Mouse (Mus musculus): ENCODE data around the gene Plxnb1. TPM values are rescaled to one million over a fixed set of nuclear protein-coding genes. Genes with fewer than 3 reads are reported as not detected.
A peak's percentile ranks its signal among the peaks of the same experiment; 100 is the strongest.

Gene Plxnb1
- total RNA-seq (2017) = 0.14 TPM in 1 of 2 replicates, not detected in the other

DNA sequence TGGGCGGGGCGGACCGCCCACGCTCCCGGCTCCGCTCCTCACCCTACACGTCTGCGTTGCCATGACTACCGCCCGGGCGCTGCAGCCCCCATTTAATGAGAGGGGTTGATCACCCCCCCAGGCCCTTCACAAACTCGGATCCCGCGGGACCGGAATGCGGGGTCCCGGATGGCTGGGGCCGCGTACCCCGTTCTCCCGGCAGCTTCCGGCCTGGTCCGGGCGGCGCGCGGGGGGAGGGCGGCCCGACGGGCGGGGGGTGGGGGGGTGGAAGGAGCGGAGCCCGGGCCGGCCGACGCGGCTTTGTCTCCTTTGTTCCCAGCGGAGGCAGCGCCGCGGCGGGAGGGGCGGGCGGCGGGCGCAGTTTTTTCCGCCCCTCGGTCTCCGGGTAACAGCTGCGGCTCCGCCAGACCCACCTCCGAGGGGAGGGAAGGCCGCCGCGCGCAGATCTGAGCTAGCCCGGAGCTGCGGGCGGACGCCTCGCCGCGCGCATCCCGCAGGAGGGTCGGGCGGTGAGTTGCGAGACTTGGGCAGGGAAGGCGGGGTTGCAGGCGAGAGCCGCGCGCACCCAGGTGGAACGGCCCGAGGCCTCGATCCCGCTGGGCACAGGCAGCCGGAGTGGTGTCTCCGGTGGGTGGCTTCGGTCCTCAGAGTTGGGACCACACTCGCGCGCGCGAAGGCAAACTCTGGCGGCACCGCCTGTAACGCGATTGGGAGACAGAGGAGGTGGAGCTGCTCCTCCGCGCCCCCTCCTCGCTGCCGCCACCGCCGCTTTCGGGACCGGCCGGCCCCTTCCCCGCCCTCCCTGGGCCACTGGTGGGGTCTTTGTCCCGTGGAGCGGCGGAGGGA is at the start of gene Plxnb1:
TSS of gene Plxnb1 (plus strand) at position 253 of the 846 bp plus-strand sequence.
- ATAC-seq (replicated peaks; ENCODE audit: low read depth, poor library complexity, severe bottlenecking) = peak; percentile 51

DNA sequence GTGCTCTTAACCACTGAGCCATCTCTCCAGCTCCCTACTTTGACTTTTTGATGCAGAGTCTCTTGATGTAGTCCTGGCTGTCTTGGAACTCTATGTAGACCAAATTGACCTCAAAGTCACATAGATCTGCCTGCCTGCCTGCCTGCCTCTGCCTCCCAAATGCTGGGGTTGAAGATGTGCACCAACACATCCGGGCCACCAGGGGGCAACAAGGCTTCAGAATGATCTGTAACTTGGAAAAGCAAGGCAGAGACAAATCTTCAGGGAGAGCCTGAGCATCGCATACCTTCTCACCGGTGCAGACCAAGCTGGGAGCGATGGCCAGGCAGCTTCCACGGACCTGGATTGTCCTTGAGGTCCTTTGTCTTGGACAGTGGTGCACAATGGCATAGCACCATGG is 48.9 kb upstream of the Plxnb1 start:
- ATAC-seq (replicated peaks; ENCODE audit: low read depth, poor library complexity, severe bottlenecking) = peak; percentile 98

DNA sequence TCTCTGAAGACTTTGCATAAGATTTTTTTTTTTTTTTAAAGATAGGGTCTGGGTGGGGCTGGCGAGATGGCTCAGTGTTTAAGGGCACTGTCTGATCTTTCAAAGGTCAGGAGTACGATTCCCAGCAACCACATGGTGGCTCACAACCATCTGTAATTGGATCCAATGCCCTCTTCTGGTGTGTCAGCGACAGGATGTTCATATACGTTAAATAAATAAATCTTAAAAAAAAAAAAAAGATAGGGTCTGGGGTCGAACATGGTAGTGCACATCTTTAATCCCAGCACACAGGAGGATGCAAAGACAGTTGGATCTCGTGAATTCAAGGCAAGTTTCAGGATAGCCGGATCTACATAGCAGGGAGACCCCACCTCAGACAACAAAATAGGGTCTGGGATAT is 45.9 kb upstream of the Plxnb1 start:
- ATAC-seq (replicated peaks; ENCODE audit: low read depth, poor library complexity, severe bottlenecking) = no peak

DNA sequence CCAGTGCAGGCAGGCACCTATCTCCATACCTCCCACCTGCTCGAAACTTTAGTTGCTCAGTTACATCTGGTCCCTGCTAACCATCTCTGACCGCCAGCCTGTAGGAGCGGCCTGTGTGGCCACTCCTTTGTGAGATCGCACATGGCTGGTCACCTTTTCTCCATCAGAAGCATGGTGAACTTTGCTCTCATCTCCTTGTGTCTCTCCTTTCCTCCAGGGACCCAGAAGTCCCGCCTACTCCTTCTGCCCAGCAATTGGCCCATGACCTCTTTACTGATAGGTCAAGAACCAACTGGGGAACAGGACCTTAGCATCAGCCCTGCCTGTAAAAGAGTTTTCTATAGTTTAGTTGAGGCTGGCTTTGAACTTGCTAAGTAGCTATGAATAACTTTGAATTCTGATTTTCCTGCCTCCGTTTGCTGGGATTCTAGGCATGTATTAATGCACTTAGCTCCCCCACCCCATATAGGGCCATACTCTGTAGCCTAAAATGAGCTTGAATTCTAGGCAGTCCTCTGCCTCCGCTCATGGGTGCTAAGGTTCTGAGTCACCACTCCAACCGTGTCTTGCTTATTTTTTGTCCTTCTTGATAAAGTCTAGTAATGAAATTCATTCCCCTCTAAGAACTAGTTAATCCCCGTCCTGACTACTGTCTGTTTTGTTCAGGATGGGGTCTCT is 45.1 kb upstream of the Plxnb1 start:
- no peak for ATAC-seq (replicated peaks; ENCODE audit: low read depth, poor library complexity, severe bottlenecking)

DNA sequence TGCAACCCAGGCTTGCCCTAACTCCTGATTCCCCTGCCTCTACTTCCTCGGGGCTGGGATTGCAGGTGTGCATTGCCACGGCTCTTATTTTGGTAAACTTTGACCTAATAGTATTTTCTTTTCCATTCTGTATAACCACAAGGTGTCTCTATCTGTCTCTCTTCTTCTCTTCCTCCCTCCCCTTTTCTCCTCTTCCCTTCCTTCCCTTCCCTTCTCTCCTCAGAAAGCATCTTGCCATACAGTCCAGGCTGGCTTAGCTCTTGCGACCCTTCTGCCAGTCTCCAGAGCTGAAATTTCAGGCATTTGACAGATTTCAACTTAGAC is 44.6 kb upstream of the Plxnb1 start:
- no peak for ATAC-seq (replicated peaks; ENCODE audit: low read depth, poor library complexity, severe bottlenecking)

DNA sequence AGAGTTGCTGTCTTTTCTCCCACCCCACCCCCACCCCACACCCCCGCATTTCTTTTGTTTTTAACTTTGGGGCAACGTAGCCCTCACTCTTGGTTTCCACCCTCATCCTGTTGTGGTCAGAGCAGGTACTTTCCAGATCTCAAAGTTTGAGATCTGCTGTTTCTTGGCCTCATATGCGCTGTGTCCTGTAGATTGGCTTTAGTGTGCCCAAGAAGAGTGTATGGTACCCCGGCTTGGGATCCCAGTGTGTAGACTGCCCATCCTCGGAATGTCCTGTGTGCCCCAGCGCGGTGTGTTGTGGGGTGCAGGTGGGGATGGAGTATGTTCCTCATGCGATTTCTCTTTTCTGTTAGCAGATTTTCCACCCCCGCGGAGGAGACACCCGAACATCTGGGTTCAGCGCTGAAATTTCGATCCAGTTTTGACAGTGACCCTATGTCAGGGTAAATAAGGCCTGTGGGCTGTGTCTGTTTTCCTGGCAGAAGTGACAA is 44.1 kb upstream of the Plxnb1 start:
- no peak for ATAC-seq (replicated peaks; ENCODE audit: low read depth, poor library complexity, severe bottlenecking)

DNA sequence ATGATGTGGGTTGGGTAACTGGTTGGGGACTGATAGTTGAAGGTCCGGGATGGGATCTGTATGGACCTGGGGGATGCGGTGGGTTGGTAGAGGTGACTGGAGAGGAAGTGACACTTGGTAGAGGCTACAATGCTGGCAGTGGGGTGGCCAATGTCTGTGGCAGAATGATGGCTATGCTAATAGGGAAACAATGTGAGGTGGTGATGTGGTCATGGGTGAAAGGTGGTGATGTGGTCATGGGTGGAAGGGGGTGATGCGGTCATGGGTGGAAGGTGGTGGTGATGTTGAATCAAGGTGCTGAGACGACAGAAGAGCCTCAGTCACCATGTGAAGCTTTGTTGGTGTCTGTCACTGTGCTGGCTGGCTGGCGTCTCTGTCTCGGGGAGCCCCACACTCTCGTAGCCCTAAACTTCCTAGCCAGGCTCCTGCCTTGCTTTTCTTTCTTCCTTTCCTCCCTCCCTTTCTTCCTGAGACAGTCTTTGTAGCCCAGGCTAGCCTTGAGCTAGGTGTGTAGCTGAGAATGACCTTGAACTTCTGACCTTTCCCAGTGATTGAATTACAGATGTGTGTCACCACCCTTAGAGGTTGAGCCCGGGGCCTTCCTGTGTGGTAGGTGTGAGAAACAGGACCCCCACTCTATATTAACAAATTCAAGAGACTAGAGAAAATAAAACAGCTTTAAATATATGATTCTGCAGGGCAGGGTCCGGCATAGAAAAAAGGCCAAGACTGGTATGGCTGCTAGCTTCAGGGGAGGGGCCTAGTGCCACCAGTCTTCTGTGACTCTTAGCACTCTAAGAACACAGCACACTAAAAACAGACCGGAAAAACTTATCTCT is 43.3 kb upstream of the Plxnb1 start:
- peak; percentile 24 for ATAC-seq (replicated peaks; ENCODE audit: low read depth, poor library complexity, severe bottlenecking)

DNA sequence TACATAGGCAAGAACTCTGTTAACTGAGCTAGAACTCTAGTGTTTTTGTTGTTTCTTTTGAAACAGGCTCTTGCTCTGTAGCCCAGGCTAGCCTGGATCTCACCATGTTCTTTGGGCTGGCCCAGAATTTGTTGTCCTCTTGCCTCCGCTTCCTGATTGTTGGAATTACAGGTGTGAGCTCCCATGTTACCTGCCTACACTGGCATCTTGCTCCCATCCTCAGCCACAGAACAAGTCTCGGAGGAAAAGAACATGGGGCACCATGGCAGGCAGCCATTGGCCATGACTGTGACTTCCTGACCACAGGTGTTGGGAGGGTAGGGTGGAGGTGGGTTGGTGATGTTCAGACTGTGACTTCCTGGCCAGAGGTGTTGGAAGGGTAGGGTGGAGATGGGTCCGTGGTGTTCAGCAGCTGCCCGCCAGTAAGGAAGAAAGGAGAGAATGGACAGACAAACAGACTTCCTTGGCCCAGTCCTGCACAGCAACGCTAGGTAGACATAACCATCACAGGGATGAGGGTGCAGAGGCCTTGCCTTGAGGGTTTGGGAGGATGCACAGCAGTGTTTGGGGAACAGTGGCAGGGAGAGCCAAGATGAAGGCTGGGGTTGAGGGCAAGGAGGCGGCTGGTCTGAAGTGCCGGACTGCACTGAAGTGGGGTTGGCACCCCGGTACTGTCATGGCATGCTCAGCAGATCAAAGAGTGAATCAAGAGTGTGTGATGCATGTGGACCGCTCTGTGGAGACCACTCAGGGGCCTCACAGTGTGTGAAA is 42.5 kb upstream of the Plxnb1 start:
- ATAC-seq (replicated peaks; ENCODE audit: low read depth, poor library complexity, severe bottlenecking) = no peak

DNA sequence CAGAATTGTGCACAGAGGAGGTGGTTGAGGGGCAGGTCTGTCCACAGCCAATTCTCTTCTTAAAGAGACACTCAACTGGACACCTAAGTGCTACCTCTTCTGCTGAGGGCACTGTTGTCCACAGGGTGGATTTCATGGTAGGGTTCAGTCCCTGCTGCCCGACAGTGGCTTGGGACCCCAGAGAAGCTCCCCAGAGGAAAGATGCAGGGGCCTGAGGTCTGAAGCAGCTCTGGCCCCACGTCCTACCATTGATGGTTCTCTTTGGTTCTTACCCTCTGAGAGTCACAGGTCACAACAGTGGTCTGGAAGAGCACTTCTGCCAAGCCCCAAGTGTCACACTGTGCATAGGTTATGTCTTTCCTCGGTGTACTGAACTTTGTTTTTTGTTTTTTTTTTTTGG is 41.8 kb upstream of the Plxnb1 start:
- no peak for ATAC-seq (replicated peaks; ENCODE audit: low read depth, poor library complexity, severe bottlenecking)

DNA sequence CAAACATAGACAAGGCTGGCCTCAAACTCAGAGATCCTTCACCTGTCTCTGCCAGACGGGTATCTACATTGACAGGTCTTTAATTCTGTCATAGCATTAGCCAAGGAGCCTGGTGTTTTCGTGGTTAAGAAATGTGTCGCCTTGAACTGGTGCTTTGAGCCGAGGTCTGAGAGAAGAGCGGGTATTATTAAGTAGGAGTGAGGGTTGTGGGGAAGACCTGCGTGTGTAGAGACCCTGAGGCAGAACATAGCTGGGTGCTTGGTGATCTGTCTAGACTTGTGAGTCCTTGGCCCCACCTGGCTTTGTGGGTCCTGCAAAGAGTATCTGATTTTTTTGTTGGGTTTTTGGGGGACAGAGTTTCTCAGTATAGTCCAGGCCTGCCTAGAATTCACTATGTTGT is 41.3 kb upstream of the Plxnb1 start:
- ATAC-seq (replicated peaks; ENCODE audit: low read depth, poor library complexity, severe bottlenecking) = no peak

DNA sequence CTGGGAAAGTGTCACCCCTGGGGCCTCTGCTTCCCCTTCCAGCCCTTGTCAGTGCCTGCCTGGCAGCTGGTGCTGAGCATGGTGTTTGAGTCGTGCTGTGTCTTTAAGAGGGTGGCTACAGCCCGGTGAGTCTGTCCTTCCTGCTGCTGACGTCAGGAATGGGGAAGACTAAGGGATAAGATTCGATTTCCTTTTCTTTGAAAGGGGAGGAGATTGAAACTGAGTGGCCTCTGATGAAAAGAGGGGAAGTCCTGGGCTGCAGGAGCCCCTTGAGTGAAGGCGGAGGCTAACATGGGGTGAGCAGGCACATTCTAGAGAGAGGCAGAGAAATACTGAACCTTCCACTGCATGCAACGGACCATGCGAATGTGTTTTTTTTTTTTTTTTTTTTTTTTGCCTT is 40.5 kb upstream of the Plxnb1 start:
- peak; percentile 69 for ATAC-seq (replicated peaks; ENCODE audit: low read depth, poor library complexity, severe bottlenecking)

DNA sequence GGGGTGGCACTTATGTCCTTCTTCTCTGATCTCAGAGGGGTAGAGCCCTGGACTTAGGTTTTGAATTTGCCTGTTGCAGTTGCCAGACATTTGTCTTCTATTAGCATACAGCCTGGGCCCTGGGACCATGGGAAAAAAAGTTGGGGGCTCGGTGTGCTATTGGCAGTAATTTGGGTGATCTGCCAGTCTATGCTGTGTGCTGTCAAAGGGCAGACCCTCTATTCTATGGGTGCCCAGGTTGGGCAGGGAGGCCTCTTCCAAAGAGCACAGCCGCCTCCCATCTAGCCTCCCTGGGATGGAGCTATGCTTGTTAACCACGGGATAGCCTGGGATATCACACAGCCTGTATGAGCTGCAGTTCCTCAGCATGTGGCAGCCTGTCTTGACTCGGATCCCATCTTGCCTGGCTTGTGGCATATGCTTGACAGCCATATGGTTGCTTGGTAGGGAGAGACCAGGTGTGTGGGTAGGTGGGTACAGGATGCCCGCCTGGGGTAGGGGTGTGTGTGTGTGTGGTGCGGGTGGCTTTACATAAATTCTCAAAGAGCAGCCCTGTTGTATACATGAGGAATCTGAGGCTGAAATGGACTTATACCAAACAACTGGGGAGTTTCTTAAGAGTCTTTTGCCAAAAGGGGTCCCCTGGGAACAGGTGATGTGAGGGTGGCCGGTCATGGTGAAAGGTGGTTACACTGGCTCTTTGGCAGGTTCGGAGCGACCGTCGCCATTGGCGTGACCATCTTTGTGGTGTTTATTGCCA is 39.7 kb upstream of the Plxnb1 start:
- no peak for ATAC-seq (replicated peaks; ENCODE audit: low read depth, poor library complexity, severe bottlenecking)

DNA sequence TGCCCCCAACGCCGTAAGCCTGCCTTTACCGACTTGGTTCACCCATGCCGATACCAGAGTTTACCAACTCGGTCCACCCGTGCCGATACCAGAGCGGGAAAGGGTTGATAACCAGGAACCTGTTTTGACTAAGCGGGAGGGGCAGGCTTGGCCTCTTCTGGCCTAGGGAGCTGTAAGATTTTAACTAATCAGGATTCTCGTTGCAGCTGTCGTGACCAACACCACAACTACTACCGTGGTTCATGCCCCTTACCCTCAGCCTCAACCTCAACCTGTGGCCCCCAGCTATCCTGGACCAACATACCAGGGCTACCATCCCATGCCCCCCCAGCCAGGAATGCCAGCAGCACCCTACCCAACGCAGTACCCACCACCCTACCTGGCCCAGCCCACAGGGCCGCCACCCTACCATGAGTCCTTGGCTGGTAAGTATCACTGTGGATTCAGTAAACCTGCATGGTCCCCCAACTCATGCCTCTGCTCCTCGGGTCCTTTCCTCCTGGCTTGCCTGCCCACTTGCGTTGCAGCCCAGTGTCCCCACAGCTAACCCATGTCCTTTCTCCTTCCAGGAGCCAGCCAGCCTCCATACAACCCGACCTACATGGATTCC is 39.0 kb upstream of the Plxnb1 start:
- no peak for ATAC-seq (replicated peaks; ENCODE audit: low read depth, poor library complexity, severe bottlenecking)

DNA sequence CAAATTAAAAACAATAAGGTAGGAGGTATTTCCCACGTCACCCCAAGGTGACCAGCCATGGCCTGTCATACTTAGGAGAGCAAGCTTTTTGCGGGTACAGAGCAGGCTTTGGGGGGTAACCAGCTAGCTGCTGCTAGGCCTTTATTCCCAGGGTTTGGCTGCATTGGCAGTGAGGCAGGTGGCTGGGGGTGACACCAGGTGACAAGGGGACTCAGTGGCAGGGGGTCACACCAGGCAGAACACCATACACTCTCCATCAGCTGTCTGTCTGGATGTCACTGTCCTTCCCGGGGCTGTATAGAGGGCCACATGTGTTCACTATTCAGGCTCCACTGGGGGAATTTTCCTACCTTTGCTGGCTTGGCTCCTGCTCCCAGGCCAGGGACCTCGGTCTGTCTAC is 38.3 kb upstream of the Plxnb1 start:
- ATAC-seq (replicated peaks; ENCODE audit: low read depth, poor library complexity, severe bottlenecking) = no peak

DNA sequence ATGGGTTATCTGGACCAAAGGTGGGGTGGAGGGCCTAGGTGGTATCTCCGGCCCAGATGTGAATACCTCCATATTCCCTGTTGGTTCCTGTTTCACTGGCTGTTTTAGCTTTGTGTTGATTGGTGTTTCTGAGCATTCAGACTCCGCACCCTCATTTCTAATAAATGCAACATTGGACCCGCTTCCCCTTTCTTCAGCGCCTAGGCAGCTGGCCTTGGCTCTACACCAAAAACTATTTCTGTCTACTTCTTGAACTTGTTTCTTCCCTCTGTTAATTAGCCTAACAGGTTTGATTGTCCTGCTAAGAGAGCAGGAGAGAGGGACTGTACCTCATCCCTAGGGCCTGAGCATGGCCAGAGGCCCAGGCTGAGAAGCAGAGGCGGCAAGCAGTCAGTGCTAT is 37.6 kb upstream of the Plxnb1 start:
- peak; percentile 16; the same call in 1 of the 2 replicates for ATAC-seq (replicated peaks; ENCODE audit: low read depth, poor library complexity, severe bottlenecking)

DNA sequence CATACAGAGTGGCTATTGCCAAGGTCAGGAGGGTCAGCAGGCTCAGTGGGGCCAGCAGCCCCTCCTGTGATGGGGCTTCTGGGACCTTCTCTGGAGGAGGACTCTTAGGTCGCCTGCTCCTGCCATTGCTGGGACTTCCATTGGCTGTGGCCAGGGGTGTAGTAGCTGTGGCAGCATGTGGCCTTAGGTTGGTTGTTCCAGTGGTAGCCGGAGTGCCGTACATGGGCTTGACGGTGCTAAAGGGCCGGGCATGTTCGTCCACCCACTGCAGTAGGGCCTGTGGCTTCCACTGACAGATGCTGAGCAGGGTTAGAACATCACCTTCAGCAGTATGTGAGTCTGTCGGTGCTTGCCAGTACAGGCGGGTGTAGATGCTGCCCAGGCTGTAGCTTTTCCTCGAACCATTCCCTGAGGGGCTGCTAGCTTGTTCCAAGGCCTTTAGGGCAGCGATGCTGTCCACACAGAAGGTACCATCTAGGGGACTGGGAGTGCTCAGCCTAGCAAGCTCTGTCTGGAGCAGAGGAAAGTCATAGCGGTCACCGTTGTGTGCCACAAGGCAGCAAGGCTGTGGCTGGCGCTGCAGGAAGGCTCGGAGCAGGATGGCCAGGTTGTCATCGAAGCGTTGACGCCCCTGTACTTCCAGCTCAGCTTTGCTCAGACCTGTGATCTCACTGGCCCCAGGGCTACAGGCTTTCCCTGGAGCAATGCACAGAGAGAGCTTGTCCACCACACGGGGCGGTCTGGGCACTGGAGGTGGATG is 37.0 kb upstream of the Plxnb1 start:
- ATAC-seq (replicated peaks; ENCODE audit: low read depth, poor library complexity, severe bottlenecking) = no peak

DNA sequence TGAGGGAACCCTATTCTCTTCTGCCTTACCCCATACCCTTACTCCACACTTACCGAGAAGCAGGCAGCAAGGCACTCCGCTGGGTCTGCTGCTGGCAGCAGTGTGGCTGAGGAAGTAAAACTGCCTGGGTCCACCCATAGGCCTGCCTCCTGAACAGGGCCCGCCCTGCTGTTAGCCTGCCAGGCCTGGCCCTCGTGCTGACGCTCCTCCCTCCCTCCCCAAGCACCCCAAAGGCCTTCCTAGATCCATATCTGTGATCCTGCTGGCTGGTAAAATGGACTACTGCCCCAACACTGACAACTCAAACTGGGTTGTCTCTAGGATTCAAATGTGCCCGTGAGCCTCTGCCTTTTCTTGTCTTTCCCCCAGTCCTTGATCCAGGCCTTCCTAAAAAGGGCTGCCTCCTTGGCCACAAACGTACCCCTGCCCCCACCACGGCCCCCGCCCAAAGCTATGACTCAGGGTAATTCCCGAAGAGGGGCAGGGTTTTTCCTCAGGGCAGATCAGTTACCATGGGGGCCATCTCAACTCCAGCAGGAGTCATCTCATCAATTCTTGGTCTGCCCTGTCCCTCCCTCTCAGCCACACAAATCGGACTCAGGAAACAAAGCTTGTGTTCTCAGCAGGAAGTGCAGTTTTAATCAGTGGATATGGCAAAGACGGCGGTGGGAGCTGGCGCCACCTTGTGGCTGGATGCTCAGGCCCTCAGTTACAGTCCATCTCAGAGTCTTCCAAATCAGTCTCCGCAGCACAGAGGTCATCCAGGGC is 35.9 kb upstream of the Plxnb1 start, which contains the start of gene Trex1:
TSS of gene Trex1 (minus strand) at position 599 of the 768 bp plus-strand sequence.
- ATAC-seq (replicated peaks; ENCODE audit: low read depth, poor library complexity, severe bottlenecking) = peak; percentile 72
